In the genomic region with DNA sequence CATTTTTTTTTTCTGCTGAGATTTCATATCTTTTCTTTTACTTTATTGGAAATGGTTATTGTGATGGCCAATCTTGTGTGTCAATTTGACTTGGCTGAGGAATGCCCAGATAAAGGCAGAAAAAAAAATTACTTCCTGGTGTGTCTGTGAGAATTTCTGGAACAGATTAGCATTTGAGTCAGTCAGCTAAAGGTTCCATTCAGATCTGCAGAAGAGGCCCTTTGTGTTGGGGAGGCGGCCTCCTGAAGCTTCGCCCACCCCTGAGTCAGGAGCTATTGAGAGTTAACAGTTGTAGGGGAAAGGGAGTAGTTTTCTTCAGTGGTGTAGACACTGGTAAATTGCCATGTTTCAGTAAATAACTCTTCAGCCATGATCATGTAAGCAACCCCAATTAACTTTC, we compare ENCODE assay signal across 36 mouse cellular contexts. TPM values are rescaled to one million over a fixed set of nuclear protein-coding genes. Genes with fewer than 3 reads are reported as not detected.
DNase-seq lines count a peak whose midpoint lies in the region; ATAC-seq and TF ChIP-seq lines count a peak whose summit lies in the region.
"Had no signal": no experiment of that assay in that cellular context is flagged by ENCODE, and none has a peak within 500 bp of the region (broad histone marks: within the 10 kb centered on the region; RNA-seq: fewer than 3 reads in every experiment).

No protein-coding gene starts in this region.

- TF ChIP-seq CTCF in intestine, postnatal 0 days (IDR thresholded peaks at IDR 0.05; ENCODE audit: low read depth), result no peak
- TF ChIP-seq CTCF in embryonic fibroblast, embryonic 13.5 days (IDR thresholded peaks at IDR 0.05; ENCODE audit: borderline replicate concordance, insufficient read depth, low read length), result no peak
- no peak for TF ChIP-seq CTCF in midbrain, postnatal 0 days (IDR thresholded peaks at IDR 0.05)

- H3K27ac ChIP-seq in intestine, embryonic 15.5 days, result 0 out of 2 replicates have a peak overlapping the region, but pooled peaks have one; percentile 2
- no peak overlapping the region for H3K27ac ChIP-seq in intestine, postnatal 0 days (ENCODE audit: low read depth, low read length)
- H3K27ac ChIP-seq in embryonic fibroblast, embryonic 13.5 days (ENCODE audit: insufficient read depth, low read length), result 0 out of 2 replicates have a peak overlapping the region, but pooled peaks have one; percentile 56
- H3K27ac ChIP-seq in midbrain, postnatal 0 days (ENCODE audit: low read depth, low read length), result no peak overlapping the region
- H3K27ac ChIP-seq: gastrocnemius, adult 2 months; heart, embryonic 10.5 days; kidney, embryonic 15.5 days; liver, embryonic 14.5 days; midbrain, embryonic 15.5 days had no signal

- peaks cover under 1% of the 10 kb centered on the region; the same call in 1 of the 2 replicates for H3K4me1 ChIP-seq in intestine, embryonic 15.5 days (replicated peaks)
- no peaks in the 10 kb centered on the region for H3K4me1 ChIP-seq in intestine, postnatal 0 days (replicated peaks; ENCODE audit: control insufficient read depth, insufficient read depth, low read length)
- H3K4me1 ChIP-seq in embryonic fibroblast, embryonic 13.5 days (ENCODE audit: control insufficient read depth, insufficient read depth, low read length), result peaks cover 13% of the 10 kb centered on the region
- H3K4me1 ChIP-seq in midbrain, postnatal 0 days (ENCODE audit: insufficient read depth, low read length), result no peaks in the 10 kb centered on the region
- H3K4me1 ChIP-seq: kidney, embryonic 15.5 days; midbrain, embryonic 15.5 days had no signal

- no peak for TF ChIP-seq POLR2A in embryonic fibroblast, embryonic 13.5 days (IDR thresholded peaks at IDR 0.05; ENCODE audit: low read depth, low read length)

- H3K4me3 ChIP-seq in intestine, embryonic 15.5 days (replicated peaks), result no peak overlapping the region
- H3K4me3 ChIP-seq in intestine, postnatal 0 days (ENCODE audit: low read depth, low read length), result no peak overlapping the region
- no peak overlapping the region for H3K4me3 ChIP-seq in embryonic fibroblast, embryonic 13.5 days (ENCODE audit: insufficient read depth, low read length)
- H3K4me3 ChIP-seq in midbrain, postnatal 0 days (ENCODE audit: low read depth, low read length), result no peak overlapping the region
- H3K4me3 ChIP-seq: embryonic facial prominence, embryonic 12.5 days; gastrocnemius, adult 2 months; heart, embryonic 10.5 days; kidney, embryonic 15.5 days; midbrain, embryonic 15.5 days; myocyte had no signal

- no peaks in the 10 kb centered on the region for H3K36me3 ChIP-seq in intestine, embryonic 15.5 days
- H3K36me3 ChIP-seq in intestine, postnatal 0 days (ENCODE audit: control insufficient read depth, insufficient read depth), result no peaks in the 10 kb centered on the region
- H3K36me3 ChIP-seq in midbrain, postnatal 0 days (ENCODE audit: insufficient read depth, low read length), result no peaks in the 10 kb centered on the region
- H3K36me3 ChIP-seq: embryonic facial prominence, embryonic 12.5 days; G1E; heart, embryonic 10.5 days; kidney, embryonic 15.5 days; midbrain, embryonic 15.5 days had no signal

- no peaks in the 10 kb centered on the region for H3K9me3 ChIP-seq in intestine, embryonic 15.5 days
- no peaks in the 10 kb centered on the region for H3K9me3 ChIP-seq in intestine, postnatal 0 days (ENCODE audit: control insufficient read depth)
- H3K9me3 ChIP-seq in midbrain, postnatal 0 days (ENCODE audit: low read length), result no peaks in the 10 kb centered on the region
- H3K9me3 ChIP-seq: embryonic facial prominence, embryonic 12.5 days; G1E; heart, embryonic 10.5 days; kidney, embryonic 15.5 days; midbrain, embryonic 15.5 days had no signal

- no peak overlapping the region for H3K4me2 ChIP-seq in intestine, embryonic 15.5 days (replicated peaks)
- H3K4me2 ChIP-seq in intestine, postnatal 0 days (replicated peaks; ENCODE audit: low read depth), result no peak overlapping the region
- H3K4me2 ChIP-seq in midbrain, postnatal 0 days (ENCODE audit: low read depth, low read length, poor library complexity, severe bottlenecking), result no peak overlapping the region
- H3K4me2 ChIP-seq: embryonic facial prominence, embryonic 12.5 days; kidney, embryonic 15.5 days; lung, embryonic 14.5 days; midbrain, embryonic 15.5 days had no signal

- 77% methylated on average over 2 of the region's 2 CpGs for WGBS in intestine, embryonic 15.5 days
- WGBS in intestine, postnatal 0 days, result 58% methylated on average over 2 of the region's 2 CpGs
- WGBS in midbrain, postnatal 0 days, result 44% methylated on average over 2 of the region's 2 CpGs

- peak; percentile 61 for DNase-seq in ZHBTc4 (ENCODE audit: low read depth, low spot score)
- no peak for DNase-seq in heart, postnatal 14 days
- no peak for DNase-seq in heart, adult 18-20 months
- no peak for DNase-seq in midbrain, postnatal 0 days (ENCODE audit: low spot score)
- DNase-seq: adrenal gland, postnatal 36 days; cerebellum, adult 9-10 months; gastrocnemius, adult 2 months; kidney, adult 11 months; kidney, postnatal 36 days; lung, embryonic 14.5 days; right cerebral cortex, postnatal 4 days; thymus, adult 2 months; thymus, postnatal 4 days had no signal

- intact Hi-C loops in heart, postnatal 14 days (cut with DNase I), result no loop called here

- H3K9ac ChIP-seq in intestine, embryonic 15.5 days, result no peak overlapping the region
- H3K9ac ChIP-seq in intestine, postnatal 0 days (ENCODE audit: low read depth, low read length), result no peak overlapping the region
- H3K9ac ChIP-seq in midbrain, postnatal 0 days (replicated peaks; ENCODE audit: low read length, poor library complexity, severe bottlenecking), result no peak overlapping the region
- H3K9ac ChIP-seq: embryonic facial prominence, embryonic 12.5 days; kidney, embryonic 15.5 days; liver, embryonic 14.5 days; lung, embryonic 14.5 days; midbrain, embryonic 15.5 days had no signal

- no peaks in the 10 kb centered on the region for H3K27me3 ChIP-seq in intestine, embryonic 15.5 days (replicated peaks)
- H3K27me3 ChIP-seq in intestine, postnatal 0 days (replicated peaks; ENCODE audit: control insufficient read depth, insufficient read depth, low read length), result no peaks in the 10 kb centered on the region
- H3K27me3 ChIP-seq in midbrain, postnatal 0 days (ENCODE audit: insufficient read depth, low read length), result no peaks in the 10 kb centered on the region
- H3K27me3 ChIP-seq: embryonic facial prominence, embryonic 12.5 days; kidney, embryonic 15.5 days; midbrain, embryonic 15.5 days had no signal

- no peak for ATAC-seq in intestine, embryonic 15.5 days
- no peak for ATAC-seq in intestine, postnatal 0 days
- no peak for ATAC-seq in midbrain, postnatal 0 days (ENCODE audit: low FRiP score)
- ATAC-seq: CD4-positive, CD25-positive, alpha-beta regulatory T cell, adult 4 months; hindbrain, embryonic 16.5 days; midbrain, embryonic 15.5 days had no signal

RNA-seq across cellular contexts. Expression of gene 1700001C02Rik, which starts 29.4 kb away (rescaled TPM):
- polyA plus RNA-seq in intestine, embryonic 15.5 days (2015; fragmentation: Nextera tagmentation; extraction: Ambion mirVana), result not detected in 2 replicates
- not detected in 2 replicates for polyA plus RNA-seq in intestine, postnatal 0 days (2015; fragmentation: Nextera tagmentation; extraction: Ambion mirVana)
- not detected in 2 replicates for polyA plus RNA-seq in embryonic fibroblast, embryonic 13.5 days (2011; ENCODE audit: insufficient read length, low read depth, missing spikeins)
- total RNA-seq in heart, postnatal 14 days (2021), result not detected
- not detected for total RNA-seq in heart, adult 18-20 months (2021)
- total RNA-seq in midbrain, postnatal 0 days (2014; rRNA removed), result 1.4 and 1.6 TPM in 2 replicates
- 2.9 and 3.4 TPM in 2 replicates for polyA plus RNA-seq in midbrain, postnatal 0 days (2015; fragmentation: Nextera tagmentation; extraction: Ambion mirVana)
- total RNA-seq: adrenal gland, adult 18-20 months; adrenal gland, postnatal 36 days; G1E; gastrocnemius, adult 2 months; gastrocnemius, postnatal 4 days; hematopoietic stem cell, adult 5-6 weeks; left cerebral cortex, adult 18-20 months; left cerebral cortex, postnatal 25 days; megakaryocyte-erythroid progenitor cell, adult 5-6 weeks had no signal
- polyA plus RNA-seq: CD4-positive, CD25-positive, alpha-beta regulatory T cell, adult 4 months; embryonic facial prominence, embryonic 12.5 days; forebrain, embryonic 11.5 days; G1E; heart, embryonic 10.5 days; kidney, embryonic 15.5 days; limb, embryonic 14.5 days; liver, embryonic 14.5 days; lung, embryonic 14.5 days; myocyte; stomach, embryonic 14.5 days had no signal

RNA-seq across cellular contexts. Expression of gene Otof, which starts 33.6 kb away (rescaled TPM):
- polyA plus RNA-seq in intestine, embryonic 15.5 days (2015; fragmentation: Nextera tagmentation; extraction: Ambion mirVana), result 0.66 and 0.84 TPM in 2 replicates
- 0.05 and 0.09 TPM in 2 replicates for polyA plus RNA-seq in intestine, postnatal 0 days (2015; fragmentation: Nextera tagmentation; extraction: Ambion mirVana)
- not detected in 2 replicates for polyA plus RNA-seq in embryonic fibroblast, embryonic 13.5 days (2011; ENCODE audit: insufficient read length, low read depth, missing spikeins)
- not detected for total RNA-seq in heart, postnatal 14 days (2021)
- total RNA-seq in heart, adult 18-20 months (2021), result not detected
- total RNA-seq in midbrain, postnatal 0 days (2014; rRNA removed), result 6.1 and 9.9 TPM in 2 replicates
- polyA plus RNA-seq in midbrain, postnatal 0 days (2015; fragmentation: Nextera tagmentation; extraction: Ambion mirVana), result 4.7 and 4.9 TPM in 2 replicates
- total RNA-seq: hematopoietic stem cell, adult 5-6 weeks had no signal
- polyA plus RNA-seq: CD4-positive, CD25-positive, alpha-beta regulatory T cell, adult 4 months; G1E; myocyte had no signal

RNA-seq across cellular contexts. Expression of gene Cib4, which starts 50.3 kb away (rescaled TPM):
- not detected in 2 replicates for polyA plus RNA-seq in intestine, embryonic 15.5 days (2015; fragmentation: Nextera tagmentation; extraction: Ambion mirVana)
- not detected in 2 replicates for polyA plus RNA-seq in intestine, postnatal 0 days (2015; fragmentation: Nextera tagmentation; extraction: Ambion mirVana)
- polyA plus RNA-seq in embryonic fibroblast, embryonic 13.5 days (2011; ENCODE audit: insufficient read length, low read depth, missing spikeins), result not detected in 2 replicates
- total RNA-seq in heart, postnatal 14 days (2021), result not detected
- total RNA-seq in heart, adult 18-20 months (2021), result not detected
- not detected in 2 replicates for total RNA-seq in midbrain, postnatal 0 days (2014; rRNA removed)
- polyA plus RNA-seq in midbrain, postnatal 0 days (2015; fragmentation: Nextera tagmentation; extraction: Ambion mirVana), result not detected in 2 replicates
- total RNA-seq: G1E; gastrocnemius, adult 2 months; gastrocnemius, postnatal 4 days; hematopoietic stem cell, adult 5-6 weeks; left cerebral cortex, adult 18-20 months; left cerebral cortex, postnatal 25 days; megakaryocyte-erythroid progenitor cell, adult 5-6 weeks had no signal
- polyA plus RNA-seq: CD4-positive, CD25-positive, alpha-beta regulatory T cell, adult 4 months; embryonic facial prominence, embryonic 12.5 days; forebrain, embryonic 11.5 days; G1E; heart, embryonic 10.5 days; heart, embryonic 16.5 days; hindbrain, embryonic 16.5 days; kidney, embryonic 15.5 days; liver, embryonic 14.5 days; lung, embryonic 14.5 days; midbrain, embryonic 15.5 days; myocyte; neural tube, embryonic 14.5 days; stomach, embryonic 14.5 days; thymus, adult 2 months had no signal

Comparison
In these comparisons a context has a peak if more than half of its experiments do, and no peak if none do; other contexts are left out.
1. H3K27ac ChIP-seq: peak in intestine, embryonic 15.5 days (single experiment) and embryonic fibroblast, embryonic 13.5 days (single experiment); none in intestine, postnatal 0 days (single experiment) and midbrain, postnatal 0 days (single experiment).